ENCODE assay signal across 25 mouse cellular contexts in genomic region chr4:55014731-55015463, GRCm38 (mm10).
A peak's percentile ranks its signal among the peaks of the same experiment; 100 is the strongest.
DNase-seq lines count a peak whose midpoint lies in the region; ATAC-seq lines count a peak whose summit lies in the region.
"Had no signal": no experiment of that assay in that cellular context is flagged by ENCODE, and none has a peak within 500 bp of the region (broad histone marks: within the 10 kb centered on the region; RNA-seq: fewer than 3 reads in every experiment).

No protein-coding gene starts in this region.

- H3K36me3 ChIP-seq in liver, embryonic 16.5 days (ENCODE audit: control insufficient read depth, insufficient read depth) = no peaks in the 10 kb centered on the region
- H3K36me3 ChIP-seq in liver, embryonic 12.5 days = peaks cover 5% of the 10 kb centered on the region; the same call in 1 of the 2 replicates

- WGBS in liver, embryonic 16.5 days (ENCODE audit: insufficient replicate concordance) = 68% methylated on average over 13 of the region's 13 CpGs
- 74% methylated on average over 13 of the region's 13 CpGs for WGBS in liver, embryonic 12.5 days (ENCODE audit: insufficient replicate concordance)

- no peak overlapping the region for H3K4me3 ChIP-seq in liver, embryonic 16.5 days (ENCODE audit: low read depth, low read length)
- H3K4me3 ChIP-seq in liver, embryonic 12.5 days = no peak overlapping the region
- H3K4me3 ChIP-seq: forebrain, embryonic 10.5 days; heart, embryonic 15.5 days; hindbrain, embryonic 13.5 days; left cerebral cortex, adult 2 months; neural tube, embryonic 15.5 days had no signal

- 0 out of 2 replicates have a peak, but pooled peaks have one; percentile 39 for ATAC-seq in liver, embryonic 16.5 days (ENCODE audit: low read depth)
- no peak for ATAC-seq in liver, embryonic 12.5 days
- ATAC-seq in activated CD4-positive, CD25-positive, alpha-beta regulatory T cell, adult 4 months = no peak
- ATAC-seq: forebrain, postnatal 0 days had no signal

- no peak overlapping the region for H3K27ac ChIP-seq in liver, embryonic 16.5 days (ENCODE audit: low read length)
- H3K27ac ChIP-seq in liver, embryonic 12.5 days = no peak overlapping the region
- H3K27ac ChIP-seq: forebrain, embryonic 10.5 days; heart, embryonic 15.5 days; hindbrain, embryonic 13.5 days; left cerebral cortex, adult 2 months had no signal

- H3K27me3 ChIP-seq in liver, embryonic 16.5 days (ENCODE audit: control insufficient read depth, insufficient read depth, low read depth, low read length) = no peaks in the 10 kb centered on the region
- no peaks in the 10 kb centered on the region for H3K27me3 ChIP-seq in liver, embryonic 12.5 days (replicated peaks)
- H3K27me3 ChIP-seq: heart, embryonic 15.5 days; hindbrain, embryonic 13.5 days; neural tube, embryonic 15.5 days had no signal

- no peak overlapping the region for H3K4me2 ChIP-seq in liver, embryonic 16.5 days (ENCODE audit: low read depth, low read length)
- H3K4me2 ChIP-seq in liver, embryonic 12.5 days = no peak overlapping the region
- H3K4me2 ChIP-seq: heart, embryonic 15.5 days; hindbrain, embryonic 13.5 days; midbrain, embryonic 11.5 days; neural tube, embryonic 15.5 days had no signal

- H3K9me3 ChIP-seq in liver, embryonic 16.5 days (replicated peaks; ENCODE audit: control insufficient read depth, low read length) = no peaks in the 10 kb centered on the region; the same call in 1 of the 2 replicates
- no peaks in the 10 kb centered on the region for H3K9me3 ChIP-seq in liver, embryonic 12.5 days (replicated peaks)
- H3K9me3 ChIP-seq: forebrain, embryonic 10.5 days; heart, embryonic 15.5 days; hindbrain, embryonic 13.5 days; neural tube, embryonic 15.5 days had no signal

- no peak overlapping the region for H3K9ac ChIP-seq in liver, embryonic 16.5 days (ENCODE audit: low read depth, low read length)
- H3K9ac ChIP-seq in liver, embryonic 12.5 days = no peak overlapping the region
- H3K9ac ChIP-seq: forebrain, postnatal 0 days; heart, embryonic 15.5 days; hindbrain, embryonic 13.5 days; neural tube, embryonic 15.5 days had no signal

- H3K4me1 ChIP-seq in liver, embryonic 16.5 days (ENCODE audit: control insufficient read depth, low read depth, low read length) = no peaks in the 10 kb centered on the region
- H3K4me1 ChIP-seq in liver, embryonic 12.5 days = no peaks in the 10 kb centered on the region
- H3K4me1 ChIP-seq: forebrain, embryonic 10.5 days had no signal

- DNase-seq in kidney, adult 8-10 months = peak; percentile 69 to 81
- peak; percentile 51 for DNase-seq in kidney, postnatal 10 days
- DNase-seq in yolk sac, embryonic 10.5 days (ENCODE audit: low spot score) = peak; percentile 70
- DNase-seq in ovary, postnatal 10 days (ENCODE audit: low spot score) = no peak
- no peak for DNase-seq in adipocyte (ENCODE audit: low spot score)
- DNase-seq: adrenal gland, adult 2 months; cerebellum, adult 11 months; cerebellum, postnatal 10 days; forebrain, postnatal 0 days; gastrocnemius, postnatal 36 days; heart, postnatal 36 days; layer of hippocampus, adult 9-11 months; lung, adult 2 months; lung, postnatal 14 days; right cerebral cortex, postnatal 25 days; thymus, postnatal 25 days had no signal

Comparison
In these comparisons a context has a peak if more than half of its experiments do, and no peak if none do; other contexts are left out.
1. DNase-seq: peak in kidney, adult 8-10 months (2 of 2), kidney, postnatal 10 days (single experiment) and yolk sac, embryonic 10.5 days (single experiment); none in ovary, postnatal 10 days (single experiment) and adipocyte (single experiment).